Mouse (Mus musculus) liver, postnatal 0 days (tissue): ENCODE results near the gene Nedd4. TPM values are rescaled to one million over a fixed set of nuclear protein-coding genes. Genes with fewer than 3 reads are reported as not detected.

Experiments used
- ATAC-seq: fragments of 200-750 bp; cut with Nextera tagmentation; 2 replicates; pipeline ENCODE4 v1.8.0; 2017; ENCODE audit warnings: mild to moderate bottlenecking, moderate library complexity
- DNase-seq: peaks from one replicate; pipeline ENCODE4 v3.0.0-alpha.2; 2016
- H3K27ac ChIP-seq: fragments of 300-500 bp; sonication (generic); 2 replicates; pipeline ENCODE4 v1.5.1; 2014; ENCODE audit warnings: antibody characterized with exemption, moderate library complexity, mild to moderate bottlenecking, low read depth
- H3K27me3 ChIP-seq: fragments of 300-500 bp; sonication (generic); 2 replicates; pipeline ENCODE4 v1.6.1; 2014; ENCODE audit warnings: low read length, control low read depth, mixed read lengths; ENCODE audit not compliant: insufficient read depth
- H3K36me3 ChIP-seq: fragments of 300-500 bp; sonication (generic); replicated peaks from 2 replicates; pipeline ENCODE4 v1.6.1; 2014; ENCODE audit warnings: mild to moderate bottlenecking, control low read depth, low read length, moderate library complexity, mixed read lengths; ENCODE audit not compliant: insufficient read depth
- H3K4me1 ChIP-seq: fragments of 300-500 bp; sonication (generic); 2 replicates; pipeline ENCODE4 v1.6.1; 2014; ENCODE audit warnings: antibody characterized with exemption, mild to moderate bottlenecking, control low read depth; ENCODE audit not compliant: insufficient read depth
- H3K4me2 ChIP-seq: fragments of 300-500 bp; sonication (generic); 2 replicates; pipeline ENCODE4 v1.6.1; 2014; ENCODE audit warnings: low read depth, mild to moderate bottlenecking, low read length, moderate library complexity, mixed read lengths
- H3K4me3 ChIP-seq: fragments of 300-500 bp; sonication (generic); 2 replicates; pipeline ENCODE4 v1.5.1; 2014; ENCODE audit warnings: low read depth, low read length
- H3K9ac ChIP-seq: fragments of 300-500 bp; sonication (generic); replicated peaks from 2 replicates; pipeline ENCODE4 v1.6.1; 2014; ENCODE audit warnings: mild to moderate bottlenecking, moderate library complexity
- H3K9me3 ChIP-seq: fragments of 300-500 bp; sonication (generic); 2 replicates; pipeline ENCODE4 v1.6.1; 2016; ENCODE audit warnings: mild to moderate bottlenecking, control low read depth, low read length, mixed read lengths
- CTCF ChIP-seq: sonication (generic); IDR thresholded peaks from 2 replicates; pipeline ENCODE4 v1.5.1; 2016; ENCODE audit warnings: antibody characterized with exemption, low read depth
- EP300 ChIP-seq: IDR thresholded peaks from 2 replicates; pipeline ENCODE4 v1.6.1; 2016; ENCODE audit warnings: antibody characterized with exemption, low read depth, mild to moderate bottlenecking
- WGBS: fragments of 180-500 bp; shearing (Covaris S2); extraction: QIAGEN DNeasy Blood & Tissue Kit; methylation state at CpG from one replicate; pipeline ENCODE4 v1.1.7; 2014; ENCODE audit not compliant: insufficient replicate concordance; 5-methylcytosine and 5-hydroxymethylcytosine counted together
- polyA plus RNA-seq: library from polyadenylated mRNA; unstranded; fragments of >200 nt; fragmentation: Nextera tagmentation; extraction: Ambion mirVana; gene quantifications from 2 replicates; pipeline ENCODE4 v1.2.1, GENCODE M21; 2015

The Nedd4 gene
- polyA plus RNA-seq, 1 experiment from 2014 or later: 70.3 TPM

GRCm38 (mm10) chr9:72775022-72775421 is 112.9 kb downstream of the Nedd4 start:
- DNase-seq (no peak), ATAC-seq (peak; percentile 79)
- H3K4me3 ChIP-seq: no peak overlapping the region
- H3K4me2 ChIP-seq: no peak overlapping the region
- no peaks in the 10 kb centered on the region; the same call in 1 of the 2 replicates for H3K9me3 ChIP-seq
- no peak overlapping the region for H3K9ac ChIP-seq
- TF ChIP-seq EP300 (no peak), CTCF (no peak)
- H3K36me3 ChIP-seq: no peaks in the 10 kb centered on the region
- peaks cover 2% of the 10 kb centered on the region; the same call in 1 of the 2 replicates for H3K27me3 ChIP-seq
- H3K27ac ChIP-seq: no peak overlapping the region
- no peaks in the 10 kb centered on the region for H3K4me1 ChIP-seq
- 70% methylated on average over 4 of the region's 4 CpGs for WGBS

- TF ChIP-seq CTCF: no peak
- no peak for TF ChIP-seq EP300
- Histone ChIP-seq H3K4me2 (no peak overlapping the region), H3K4me1 (no peaks in the 10 kb centered on the region), H3K9ac (no peak overlapping the region), H3K9me3 (no peaks in the 10 kb centered on the region; the same call in 1 of the 2 replicates), H3K27ac (no peak overlapping the region), H3K36me3 (no peaks in the 10 kb centered on the region), H3K4me3 (no peak overlapping the region), H3K27me3 (peaks cover 2% of the 10 kb centered on the region; the same call in 1 of the 2 replicates)
- no peak for ATAC-seq
- no peak for DNase-seq
- 66% methylated on average over 11 of the region's 11 CpGs for WGBS
Observed at GRCm38 (mm10) chr9:72779004-72779403, 116.9 kb downstream of the Nedd4 start.

GRCm38 (mm10) chr9:72779733-72780132 is 117.6 kb downstream of the Nedd4 start:
- Histone ChIP-seq H3K9ac (no peak overlapping the region), H3K4me3 (no peak overlapping the region), H3K27ac (no peak overlapping the region), H3K27me3 (peaks cover 2% of the 10 kb centered on the region; the same call in 1 of the 2 replicates), H3K4me2 (no peak overlapping the region), H3K36me3 (no peaks in the 10 kb centered on the region), H3K9me3 (no peaks in the 10 kb centered on the region; the same call in 1 of the 2 replicates), H3K4me1 (no peaks in the 10 kb centered on the region)
- DNase-seq (no peak), ATAC-seq (no peak)
- TF ChIP-seq EP300: no peak
- no peak for TF ChIP-seq CTCF
- WGBS: 27% methylated on average over 4 of the region's 4 CpGs

- no peak overlapping the region for H3K9ac ChIP-seq
- WGBS: 49% methylated on average over 5 of the region's 5 CpGs
- no peak for TF ChIP-seq EP300
- no peak for TF ChIP-seq CTCF
- no peak for ATAC-seq
- peaks cover 2% of the 10 kb centered on the region; the same call in 1 of the 2 replicates for H3K27me3 ChIP-seq
- no peak overlapping the region for H3K4me2 ChIP-seq
- H3K27ac ChIP-seq: no peak overlapping the region
- no peaks in the 10 kb centered on the region; the same call in 1 of the 2 replicates for H3K9me3 ChIP-seq
- H3K36me3 ChIP-seq: no peaks in the 10 kb centered on the region
- no peak overlapping the region for H3K4me3 ChIP-seq
- no peaks in the 10 kb centered on the region for H3K4me1 ChIP-seq
- no peak for DNase-seq
Observed at GRCm38 (mm10) chr9:72780694-72781093, 118.5 kb downstream of the Nedd4 start.

- Histone ChIP-seq H3K9ac (no peak overlapping the region), H3K36me3 (no peaks in the 10 kb centered on the region), H3K4me2 (no peak overlapping the region), H3K9me3 (no peaks in the 10 kb centered on the region; the same call in 1 of the 2 replicates), H3K27me3 (peaks cover 2% of the 10 kb centered on the region; the same call in 1 of the 2 replicates), H3K4me3 (no peak overlapping the region), H3K27ac (no peak overlapping the region), H3K4me1 (no peaks in the 10 kb centered on the region)
- TF ChIP-seq EP300: no peak
- TF ChIP-seq CTCF: no peak
- ATAC-seq (no peak), DNase-seq (no peak)
- WGBS: 41% methylated on average over 4 of the region's 4 CpGs
Observed at GRCm38 (mm10) chr9:72781466-72781865, 119.3 kb downstream of the Nedd4 start.

- H3K4me2 ChIP-seq: no peak overlapping the region
- peaks cover 2% of the 10 kb centered on the region; the same call in 1 of the 2 replicates for H3K27me3 ChIP-seq
- no peak overlapping the region for H3K27ac ChIP-seq
- ATAC-seq: no peak
- H3K4me3 ChIP-seq: no peak overlapping the region
- H3K9me3 ChIP-seq: no peaks in the 10 kb centered on the region; the same call in 1 of the 2 replicates
- no peaks in the 10 kb centered on the region for H3K4me1 ChIP-seq
- TF ChIP-seq CTCF: no peak
- TF ChIP-seq EP300: no peak
- H3K36me3 ChIP-seq: no peaks in the 10 kb centered on the region
- DNase-seq: no peak
- H3K9ac ChIP-seq: no peak overlapping the region
- WGBS: 39% methylated on average over 8 of the region's 8 CpGs
Observed at GRCm38 (mm10) chr9:72782121-72782520, 120.0 kb downstream of the Nedd4 start.

GRCm38 (mm10) chr9:72787732-72788131 is 125.6 kb downstream of the Nedd4 start:
- Histone ChIP-seq H3K4me3 (no peak overlapping the region), H3K9ac (no peak overlapping the region), H3K27ac (no peak overlapping the region), H3K36me3 (no peaks in the 10 kb centered on the region), H3K4me1 (peaks cover 7% of the 10 kb centered on the region; the same call in 1 of the 2 replicates), H3K4me2 (no peak overlapping the region), H3K27me3 (no peaks in the 10 kb centered on the region), H3K9me3 (no peaks in the 10 kb centered on the region)
- WGBS: 52% methylated on average over 1 of the region's 1 CpGs
- DNase-seq (no peak), ATAC-seq (no peak)
- no peak for TF ChIP-seq CTCF
- TF ChIP-seq EP300: no peak
